Mouse (Mus musculus): ENCODE measurements around the gene Sdk1. TPM values are rescaled to one million over a fixed set of nuclear protein-coding genes. Genes with fewer than 3 reads are reported as not detected.

Sdk1 gene
- total and polyA plus RNA-seq, 3 experiments, result 0.04 to 0.87 TPM; not detected in 1

DNA sequence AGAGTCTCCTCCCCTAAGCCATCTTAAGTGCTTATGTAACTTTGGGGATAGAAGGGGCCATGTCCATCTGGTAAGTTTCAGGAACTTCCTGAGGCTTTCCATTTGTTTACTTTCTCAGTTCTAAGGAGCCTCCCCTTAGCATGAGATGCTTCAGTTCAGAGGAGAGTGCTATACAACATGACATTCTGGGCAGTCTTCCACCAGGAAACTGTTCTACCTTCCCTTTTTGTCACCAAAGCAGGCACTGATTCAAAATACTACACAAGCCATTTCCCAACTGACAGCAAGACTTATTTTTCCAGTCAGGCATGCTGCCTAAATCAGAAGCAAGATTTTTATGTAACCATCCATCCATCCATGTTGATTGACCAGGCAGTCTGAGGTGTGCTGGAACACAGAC is 738.2 kb downstream of the Sdk1 start:
- dilution Hi-C loops (cut with MboI; ENCODE audit: extremely low pct_ligation_motif_present, extremely low pct_unique_long_range_greater_than_20kb, low sequenced_read_pairs) (no loop called here), in situ Hi-C loops (cut with MboI; ENCODE audit: low pct_ligation_motif_present, low pct_unique_long_range_greater_than_20kb, low sequenced_read_pairs) (no loop called here)
- Histone ChIP-seq H3K4me2 (ENCODE audit: insufficient read depth, low read depth, poor library complexity, severe bottlenecking) (no peak overlapping the region), H3K4me1 (ENCODE audit: control insufficient read depth in 1 of 2, insufficient read depth in 2 of 2) (no peaks in the 10 kb centered on the region), H3K36me3 (replicated peaks in 1 of 2; ENCODE audit: control insufficient read depth in 1 of 2, insufficient read depth in 1 of 2, low read length in 1 of 2) (no peaks in the 10 kb centered on the region), H3K4me3 (replicated peaks in 1 of 3; ENCODE audit: low read depth in 2 of 3, low read length in 2 of 3, poor library complexity in 1 of 3) (no peak overlapping the region), H3K9me3 (replicated peaks; ENCODE audit: low read length) (no peaks in the 10 kb centered on the region), H3K9ac (ENCODE audit: insufficient read depth, low read depth) (no peak overlapping the region), H3K27ac (ENCODE audit: insufficient read depth, low read depth) (no peak overlapping the region), H3K79me2 (replicated peaks; ENCODE audit: control insufficient read depth, extremely low read depth, insufficient read depth, poor library complexity, severe bottlenecking) (no peaks in the 10 kb centered on the region), H3K27me3 (replicated peaks) (peaks cover 56% of the 10 kb centered on the region)
- no peak for DNase-seq (ENCODE audit: extremely low read depth)
- no peak for TF ChIP-seq USF2 (conservative IDR thresholded peaks at IDR 0.05; ENCODE audit: low read depth, low read length)
- no peak for TF ChIP-seq GABPA (IDR thresholded peaks at IDR 0.05; ENCODE audit: insufficient replicate concordance, low read depth, low read length)
- no peak for TF ChIP-seq KAT2A (IDR thresholded peaks at IDR 0.05; ENCODE audit: insufficient replicate concordance, low read length)
- no peak for TF ChIP-seq ZKSCAN1 (IDR thresholded peaks at IDR 0.05; ENCODE audit: borderline replicate concordance, low read depth, low read length)
- no peak for TF ChIP-seq ETS1 (conservative IDR thresholded peaks at IDR 0.05; ENCODE audit: low read depth, low read length)
- TF ChIP-seq PAX5 (IDR thresholded peaks at IDR 0.05; ENCODE audit: low read length), result no peak
- no peak for TF ChIP-seq ZC3H11A (IDR thresholded peaks at IDR 0.05; ENCODE audit: low read depth, low read length)
- no peak for TF ChIP-seq SMC3 (IDR thresholded peaks at IDR 0.05; ENCODE audit: low read depth, low read length)
- TF ChIP-seq NELFE (IDR thresholded peaks at IDR 0.05; ENCODE audit: low read depth, low read length), result no peak
- TF ChIP-seq UBTF (IDR thresholded peaks at IDR 0.05; ENCODE audit: low read depth, low read length), result no peak
- no peak for TF ChIP-seq MAX (IDR thresholded peaks at IDR 0.05; ENCODE audit: low read length)
- TF ChIP-seq IRF4 (IDR thresholded peaks at IDR 0.05; ENCODE audit: low read depth, low read length), result no peak
- TF ChIP-seq EP300 (IDR thresholded peaks at IDR 0.05; ENCODE audit: low read length), result no peak
- no peak for TF ChIP-seq SIN3A (IDR thresholded peaks at IDR 0.05; ENCODE audit: low read length)

GRCm38 (mm10) chr5:141980746-141981145 is 739.5 kb downstream of the Sdk1 start:
- in situ Hi-C loops (cut with MboI; ENCODE audit: low pct_ligation_motif_present, low pct_unique_long_range_greater_than_20kb, low sequenced_read_pairs), result no loop called here
- H3K4me2 ChIP-seq (ENCODE audit: insufficient read depth, low read depth, poor library complexity, severe bottlenecking), result no peak overlapping the region
- peaks cover 54% of the 10 kb centered on the region for H3K27me3 ChIP-seq (replicated peaks)
- no peaks in the 10 kb centered on the region for H3K4me1 ChIP-seq (ENCODE audit: control insufficient read depth in 1 of 2, insufficient read depth in 2 of 2)
- dilution Hi-C loops (cut with MboI; ENCODE audit: extremely low pct_ligation_motif_present, extremely low pct_unique_long_range_greater_than_20kb, low sequenced_read_pairs), result no loop called here
- DNase-seq (ENCODE audit: extremely low read depth), result no peak
- no peak for TF ChIP-seq MAFK (IDR thresholded peaks at IDR 0.05; ENCODE audit: insufficient replicate concordance, low read length)
- TF ChIP-seq CHD2 (IDR thresholded peaks at IDR 0.05; ENCODE audit: low read length), result no peak
- TF ChIP-seq TCF12 (IDR thresholded peaks at IDR 0.05; ENCODE audit: low read depth, low read length), result no peak
- no peak for TF ChIP-seq CTCF (conservative IDR thresholded peaks at IDR 0.05 in 1 of 2, IDR thresholded peaks at IDR 0.05 in 1 of 2; ENCODE audit: low read depth in 2 of 2, low read length in 2 of 2)
- TF ChIP-seq MYC (IDR thresholded peaks at IDR 0.05; ENCODE audit: low read depth, low read length), result no peak
- no peak for TF ChIP-seq PAX5 (IDR thresholded peaks at IDR 0.05; ENCODE audit: low read length)
- TF ChIP-seq E2F4 (IDR thresholded peaks at IDR 0.05; ENCODE audit: insufficient replicate concordance, low read depth, low read length), result no peak
- no peaks in the 10 kb centered on the region for H3K79me2 ChIP-seq (replicated peaks; ENCODE audit: control insufficient read depth, extremely low read depth, insufficient read depth, poor library complexity, severe bottlenecking)
- H3K27ac ChIP-seq (ENCODE audit: insufficient read depth, low read depth), result no peak overlapping the region
- no peak overlapping the region for H3K4me3 ChIP-seq (replicated peaks in 1 of 3; ENCODE audit: low read depth in 2 of 3, low read length in 2 of 3, poor library complexity in 1 of 3)
- no peak overlapping the region for H3K9ac ChIP-seq (ENCODE audit: insufficient read depth, low read depth)
- no peaks in the 10 kb centered on the region for H3K36me3 ChIP-seq (replicated peaks in 1 of 2; ENCODE audit: control insufficient read depth in 1 of 2, insufficient read depth in 1 of 2, low read length in 1 of 2)
- H3K9me3 ChIP-seq (replicated peaks; ENCODE audit: low read length), result no peaks in the 10 kb centered on the region

Data from CH12.LX (cell line).